Mouse (Mus musculus) liver, embryonic 12.5 days (tissue): ENCODE results near the gene Emcn. TPM values are rescaled to one million over a fixed set of nuclear protein-coding genes. Genes with fewer than 3 reads are reported as not detected.

ENCODE experiments used
- ATAC-seq: fragments of 200-750 bp; cut with Nextera tagmentation; 2 replicates; pipeline ENCODE4 v1.8.0; 2017; ENCODE audit warnings: moderate number of reproducible peaks, mild to moderate bottlenecking, moderate library complexity
- H3K27ac ChIP-seq: fragments of 300-500 bp; sonication (generic); 2 replicates; pipeline ENCODE4 v1.5.1; 2016; ENCODE audit warnings: mild to moderate bottlenecking
- H3K27me3 ChIP-seq: fragments of 300-500 bp; sonication (generic); replicated peaks from 2 replicates; pipeline ENCODE4 v1.6.1; 2016; ENCODE audit warnings: mild to moderate bottlenecking, moderate library complexity
- H3K36me3 ChIP-seq: fragments of 300-500 bp; sonication (generic); 2 replicates; pipeline ENCODE4 v1.6.1; 2016; ENCODE audit warnings: mild to moderate bottlenecking, moderate library complexity
- H3K4me1 ChIP-seq: fragments of 300-500 bp; sonication (generic); 2 replicates; pipeline ENCODE4 v1.6.1; 2016
- H3K4me2 ChIP-seq: fragments of 300-500 bp; sonication (generic); 2 replicates; pipeline ENCODE4 v1.6.1; 2016; ENCODE audit warnings: mild to moderate bottlenecking, moderate library complexity
- H3K4me3 ChIP-seq: fragments of 300-500 bp; sonication (generic); 2 replicates; pipeline ENCODE4 v1.5.1; 2016; ENCODE audit warnings: mild to moderate bottlenecking, moderate library complexity
- H3K9ac ChIP-seq: fragments of 300-500 bp; sonication (generic); 2 replicates; pipeline ENCODE4 v1.6.1; 2016; ENCODE audit warnings: mild to moderate bottlenecking, moderate library complexity
- H3K9me3 ChIP-seq: fragments of 300-500 bp; sonication (generic); replicated peaks from 2 replicates; pipeline ENCODE4 v1.6.1; 2016; ENCODE audit warnings: mild to moderate bottlenecking, moderate library complexity
- WGBS: fragments of 180-500 bp; shearing (Covaris S2); methylation state at CpG from one replicate; pipeline ENCODE4 v1.1.7; 2016; ENCODE audit not compliant: insufficient replicate concordance; 5-methylcytosine and 5-hydroxymethylcytosine counted together
- polyA plus RNA-seq: library from polyadenylated mRNA; unstranded; fragments of >200 nt; fragmentation: Nextera tagmentation; extraction: Ambion mirVana; gene quantifications from 2 replicates; pipeline ENCODE4 v1.2.1, GENCODE M21; 2016

Emcn gene
- 3.4 and 4.9 TPM in 2 replicates for polyA plus RNA-seq

DNA sequence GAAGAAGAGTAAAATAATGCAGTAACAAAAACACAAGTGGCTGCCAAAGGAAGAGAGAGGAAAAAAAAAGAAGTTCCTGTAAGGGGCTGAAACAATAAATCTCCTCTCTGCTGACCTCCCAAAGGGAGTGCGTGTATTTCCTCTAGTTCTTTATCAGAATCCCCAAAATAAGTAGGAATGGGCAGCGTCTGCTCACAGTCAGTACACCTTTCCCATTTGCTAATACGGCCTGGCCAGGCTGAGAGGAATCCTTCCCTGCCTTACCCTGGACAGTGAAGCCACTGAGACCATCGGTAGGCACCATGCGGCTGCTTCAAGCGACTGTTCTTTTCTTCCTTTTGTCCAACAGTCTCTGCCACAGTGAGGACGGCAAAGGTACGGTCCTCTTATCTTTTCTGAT lies at the start of gene Emcn:
Gene Emcn (plus strand): TSS at position 130 of the 400 bp plus-strand sequence.
- no peak within 1 kb of the TSS for H3K4me3 ChIP-seq
- no peak for ATAC-seq

GRCm38 (mm10) chr3:137293174-137293591 lies 47.7 kb upstream of the Emcn start:
- Histone ChIP-seq H3K9ac (no peak overlapping the region), H3K4me1 (no peaks in the 10 kb centered on the region), H3K4me3 (no peak overlapping the region), H3K4me2 (peak overlapping the region; percentile 19), H3K27me3 (no peaks in the 10 kb centered on the region), H3K36me3 (no peaks in the 10 kb centered on the region), H3K27ac (no peak overlapping the region), H3K9me3 (no peaks in the 10 kb centered on the region)
- 18% methylated on average over 6 of the region's 6 CpGs for WGBS
- no peak for ATAC-seq

More for the DNA sequence above, at the start of gene Emcn:
- Histone ChIP-seq H3K36me3 (no peaks in the 10 kb centered on the region), H3K9me3 (no peaks in the 10 kb centered on the region), H3K27ac (0 out of 2 replicates have a peak within 1 kb of the TSS, but pooled peaks have one; percentile 36), H3K4me2 (no peak within 1 kb of the TSS), H3K4me1 (no peaks in the 10 kb centered on the region), H3K9ac (no peak within 1 kb of the TSS), H3K27me3 (no peaks in the 10 kb centered on the region)
- WGBS: 40% methylated on average over 8 of the region's 8 CpGs

DNA sequence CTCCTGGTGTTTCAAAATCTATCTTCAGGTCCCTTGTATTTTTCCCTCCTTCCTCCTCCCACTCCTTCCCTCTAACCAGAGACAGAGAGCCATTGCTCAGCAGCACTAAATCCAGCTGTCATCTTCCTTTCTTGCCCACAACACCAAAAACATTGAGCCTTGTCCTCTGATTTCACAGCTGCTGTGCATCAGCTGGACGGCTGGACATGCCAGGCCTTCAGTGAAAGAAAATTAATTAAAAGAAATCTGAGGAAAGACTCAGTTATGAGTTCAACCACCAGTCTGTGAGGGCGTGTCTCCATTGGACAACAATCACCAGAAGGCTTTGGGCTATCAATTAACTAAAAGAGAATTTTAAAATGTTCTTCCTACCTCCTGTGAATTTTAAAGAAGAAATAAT lies 42.6 kb upstream of the Emcn start:
- no peaks in the 10 kb centered on the region for H3K9me3 ChIP-seq
- no peak for ATAC-seq
- no peaks in the 10 kb centered on the region for H3K4me1 ChIP-seq
- no peak overlapping the region for H3K4me2 ChIP-seq
- no peak overlapping the region for H3K4me3 ChIP-seq
- H3K27me3 ChIP-seq: no peaks in the 10 kb centered on the region
- H3K27ac ChIP-seq: no peak overlapping the region
- H3K9ac ChIP-seq: no peak overlapping the region
- 56% methylated on average over 2 of the region's 2 CpGs for WGBS
- H3K36me3 ChIP-seq: no peaks in the 10 kb centered on the region

- H3K9ac ChIP-seq: no peak overlapping the region
- H3K4me2 ChIP-seq: no peak overlapping the region
- no peaks in the 10 kb centered on the region for H3K4me1 ChIP-seq
- H3K4me3 ChIP-seq: no peak overlapping the region
- no peak overlapping the region for H3K27ac ChIP-seq
- H3K27me3 ChIP-seq: no peaks in the 10 kb centered on the region
- no peaks in the 10 kb centered on the region for H3K9me3 ChIP-seq
- ATAC-seq: no peak
- WGBS: 34% methylated on average over 3 of the region's 3 CpGs
- H3K36me3 ChIP-seq: no peaks in the 10 kb centered on the region
These were observed 40.7 kb upstream of the Emcn start for GRCm38 (mm10) chr3:137300210-137300609.

- H3K36me3 ChIP-seq: no peaks in the 10 kb centered on the region
- no peak overlapping the region for H3K9ac ChIP-seq
- H3K27me3 ChIP-seq: no peaks in the 10 kb centered on the region
- no peak overlapping the region for H3K27ac ChIP-seq
- H3K4me2 ChIP-seq: no peak overlapping the region
- no peak for ATAC-seq
- no peak overlapping the region for H3K4me3 ChIP-seq
- H3K9me3 ChIP-seq: no peaks in the 10 kb centered on the region
- no peaks in the 10 kb centered on the region for H3K4me1 ChIP-seq
These were observed 39.7 kb upstream of the Emcn start for GRCm38 (mm10) chr3:137301195-137301594.

GRCm38 (mm10) chr3:137302804-137303203 lies 38.1 kb upstream of the Emcn start:
- H3K27me3 ChIP-seq: no peaks in the 10 kb centered on the region
- no peak overlapping the region for H3K4me3 ChIP-seq
- H3K4me2 ChIP-seq: no peak overlapping the region
- no peaks in the 10 kb centered on the region for H3K4me1 ChIP-seq
- H3K27ac ChIP-seq: no peak overlapping the region
- no peaks in the 10 kb centered on the region for H3K9me3 ChIP-seq
- H3K9ac ChIP-seq: no peak overlapping the region
- no peak for ATAC-seq
- no peaks in the 10 kb centered on the region for H3K36me3 ChIP-seq
- WGBS: 69% methylated on average over 4 of the region's 4 CpGs

- no peaks in the 10 kb centered on the region for H3K9me3 ChIP-seq
- H3K36me3 ChIP-seq: no peaks in the 10 kb centered on the region
- no peaks in the 10 kb centered on the region for H3K27me3 ChIP-seq
- no peak overlapping the region for H3K9ac ChIP-seq
- H3K27ac ChIP-seq: no peak overlapping the region
- H3K4me2 ChIP-seq: no peak overlapping the region
- no peak for ATAC-seq
- no peaks in the 10 kb centered on the region for H3K4me1 ChIP-seq
- H3K4me3 ChIP-seq: no peak overlapping the region
These were observed 30.9 kb upstream of the Emcn start for GRCm38 (mm10) chr3:137309959-137310358.

DNA sequence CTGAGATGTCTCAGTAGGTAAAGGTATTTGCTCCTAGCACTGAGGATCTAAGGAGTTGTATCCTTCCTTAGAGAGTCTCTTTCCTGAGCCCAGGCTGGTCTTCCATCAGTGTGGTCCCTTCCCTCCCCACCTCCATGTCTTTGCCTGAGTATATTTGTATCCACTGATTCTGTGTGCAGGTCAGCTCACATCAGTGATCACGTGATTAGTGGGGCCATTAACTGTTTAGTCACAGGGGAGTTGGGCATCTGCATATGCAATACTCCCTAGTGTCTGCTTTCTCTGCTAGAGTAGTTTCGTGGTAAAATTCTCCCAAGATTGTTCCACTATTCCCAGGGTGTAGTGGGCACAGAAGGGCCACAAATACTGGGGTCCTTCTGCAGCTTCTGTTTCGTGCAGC lies 28.3 kb upstream of the Emcn start:
- H3K27me3 ChIP-seq: no peaks in the 10 kb centered on the region
- H3K4me2 ChIP-seq: no peak overlapping the region
- 47% methylated on average over 3 of the region's 3 CpGs for WGBS
- H3K4me3 ChIP-seq: no peak overlapping the region
- no peaks in the 10 kb centered on the region for H3K9me3 ChIP-seq
- no peaks in the 10 kb centered on the region for H3K4me1 ChIP-seq
- H3K9ac ChIP-seq: no peak overlapping the region
- ATAC-seq: no peak
- H3K36me3 ChIP-seq: no peaks in the 10 kb centered on the region
- H3K27ac ChIP-seq: no peak overlapping the region

DNA sequence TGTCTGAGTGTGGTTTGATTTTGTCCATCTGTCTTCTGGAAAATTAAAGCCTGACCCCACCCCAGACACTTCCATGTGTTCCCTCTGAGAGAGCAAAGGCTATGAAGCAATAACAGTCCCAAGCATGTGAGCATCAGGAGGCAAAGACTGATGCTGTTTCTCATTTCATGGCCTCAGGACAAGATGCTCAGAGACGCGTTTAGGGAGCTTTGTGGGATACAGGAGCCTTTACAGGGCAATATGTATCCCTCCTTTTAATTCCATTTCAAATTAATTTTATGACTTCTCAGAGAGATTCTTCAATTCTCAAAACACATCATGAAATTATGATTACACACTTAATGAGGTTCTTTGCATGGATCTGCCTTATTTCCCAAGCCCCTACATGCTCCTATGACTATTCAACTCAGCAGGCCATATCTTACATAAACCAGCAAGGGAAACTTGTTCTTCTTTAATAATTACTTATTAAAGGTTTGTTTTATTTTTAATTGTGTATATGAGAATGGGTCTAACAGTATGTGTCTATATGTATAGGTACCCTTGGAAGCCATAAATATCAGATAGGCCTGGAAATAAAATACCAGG lies 27.0 kb upstream of the Emcn start:
- no peaks in the 10 kb centered on the region for H3K27me3 ChIP-seq
- H3K4me1 ChIP-seq: no peaks in the 10 kb centered on the region
- no peak overlapping the region for H3K4me3 ChIP-seq
- H3K36me3 ChIP-seq: no peaks in the 10 kb centered on the region
- no peak overlapping the region for H3K9ac ChIP-seq
- ATAC-seq: no peak
- WGBS: 79% methylated on average over 2 of the region's 2 CpGs
- no peaks in the 10 kb centered on the region for H3K9me3 ChIP-seq
- no peak overlapping the region for H3K4me2 ChIP-seq
- H3K27ac ChIP-seq: no peak overlapping the region

- Histone ChIP-seq H3K4me3 (no peak overlapping the region), H3K36me3 (no peaks in the 10 kb centered on the region), H3K9ac (no peak overlapping the region), H3K4me1 (no peaks in the 10 kb centered on the region), H3K27me3 (no peaks in the 10 kb centered on the region), H3K4me2 (no peak overlapping the region), H3K27ac (no peak overlapping the region), H3K9me3 (no peaks in the 10 kb centered on the region)
- ATAC-seq: no peak
- 79% methylated on average over 1 of the region's 2 CpGs for WGBS
These were observed 22.5 kb upstream of the Emcn start for GRCm38 (mm10) chr3:137318371-137318770.

GRCm38 (mm10) chr3:137319950-137320349 lies 20.9 kb upstream of the Emcn start:
- Histone ChIP-seq H3K36me3 (no peaks in the 10 kb centered on the region), H3K4me2 (no peak overlapping the region), H3K27me3 (no peaks in the 10 kb centered on the region), H3K9ac (no peak overlapping the region), H3K4me1 (no peaks in the 10 kb centered on the region), H3K27ac (no peak overlapping the region), H3K9me3 (no peaks in the 10 kb centered on the region), H3K4me3 (no peak overlapping the region)
- 31% methylated on average over 1 of the region's 1 CpGs for WGBS
- ATAC-seq: no peak

GRCm38 (mm10) chr3:137322304-137322703 lies 18.6 kb upstream of the Emcn start:
- ATAC-seq: no peak
- Histone ChIP-seq H3K4me3 (no peak overlapping the region), H3K9me3 (no peaks in the 10 kb centered on the region), H3K27ac (no peak overlapping the region), H3K4me2 (no peak overlapping the region), H3K36me3 (no peaks in the 10 kb centered on the region), H3K9ac (no peak overlapping the region), H3K27me3 (no peaks in the 10 kb centered on the region), H3K4me1 (no peaks in the 10 kb centered on the region)
- WGBS: 57% methylated on average over 12 of the region's 12 CpGs

- Histone ChIP-seq H3K9me3 (no peaks in the 10 kb centered on the region), H3K4me2 (no peak overlapping the region), H3K4me3 (no peak overlapping the region), H3K9ac (no peak overlapping the region), H3K27me3 (no peaks in the 10 kb centered on the region), H3K27ac (no peak overlapping the region), H3K4me1 (no peaks in the 10 kb centered on the region), H3K36me3 (no peaks in the 10 kb centered on the region)
- WGBS: 73% methylated on average over 9 of the region's 9 CpGs
- no peak for ATAC-seq
These were observed 11.0 kb upstream of the Emcn start for GRCm38 (mm10) chr3:137329898-137330297.
